Mouse (Mus musculus): Measurements from ENCODE around the gene Olfr411.

The Olfr411 gene

GRCm38 (mm10) chr11:74352550-74352949, at the start of gene Olfr411:
Gene Olfr411 (minus strand): TSS chr11:74352650.
- DNase-seq, result no peak

- DNase-seq, result peak; percentile 12 to 38
These were observed 49.7 kb upstream of the Olfr411 start for GRCm38 (mm10) chr11:74402126-74402525.

- no peak for DNase-seq
These were observed 43.1 kb upstream of the Olfr411 start for GRCm38 (mm10) chr11:74395583-74395982.

- no peak for DNase-seq
These were observed 41.0 kb upstream of the Olfr411 start for GRCm38 (mm10) chr11:74393489-74393888.

GRCm38 (mm10) chr11:74392903-74393302, 40.5 kb upstream of the Olfr411 start:
- DNase-seq, result no peak

- no peak for DNase-seq
These were observed 39.4 kb upstream of the Olfr411 start for GRCm38 (mm10) chr11:74391899-74392298.

- no peak for DNase-seq
These were observed 34.8 kb upstream of the Olfr411 start for GRCm38 (mm10) chr11:74387203-74387602.

GRCm38 (mm10) chr11:74385674-74386073, 33.2 kb upstream of the Olfr411 start:
- no peak for DNase-seq

GRCm38 (mm10) chr11:74379166-74379873, 26.9 kb upstream of the Olfr411 start:
- DNase-seq, result no peak

GRCm38 (mm10) chr11:74376847-74377246, 24.4 kb upstream of the Olfr411 start:
- peak; percentile 58 to 73 for DNase-seq

- DNase-seq, result peak; percentile 86 to 87
These were observed 19.1 kb upstream of the Olfr411 start for GRCm38 (mm10) chr11:74371393-74372100.

- no peak for DNase-seq
These were observed 9.3 kb upstream of the Olfr411 start, which contains the start of gene Olfr412 for GRCm38 (mm10) chr11:74361769-74362168. Gene Olfr412 (plus strand): TSS chr11:74362069.

GRCm38 (mm10) chr11:74337931-74338330, 14.5 kb downstream of the Olfr411 start, which contains the start of gene Olfr410:
Gene Olfr410 (minus strand): TSS chr11:74338031.
- DNase-seq, result no peak

GRCm38 (mm10) chr11:74328781-74329180, 23.7 kb downstream of the Olfr411 start:
- no peak for DNase-seq

GRCm38 (mm10) chr11:74326044-74326443, 26.4 kb downstream of the Olfr411 start:
- no peak for DNase-seq

Measured in kidney, postnatal 4 days (tissue).